In genomic region chr4:129639221-129639620, GRCm38 (mm10) we compare ENCODE assay signal across 8 mouse cellular contexts. TPM values are rescaled to one million over a fixed set of nuclear protein-coding genes. Genes with fewer than 3 reads are reported as not detected.
DNase-seq lines count a peak whose midpoint lies in the region; ATAC-seq and TF ChIP-seq lines count a peak whose summit lies in the region.

No protein-coding gene starts in this region.

- no peak for ATAC-seq in lung, postnatal 0 days
- no peak for ATAC-seq in limb, embryonic 11.5 days (ENCODE audit: insufficient number of reproducible peaks, low FRiP score, low TSS enrichment, low read depth)
- ATAC-seq in stomach, embryonic 15.5 days (ENCODE audit: insufficient read depth, low FRiP score, low read depth), result no peak

- no peaks in the 10 kb centered on the region for H3K9me3 ChIP-seq in lung, postnatal 0 days (ENCODE audit: low read length)
- H3K9me3 ChIP-seq in limb, embryonic 11.5 days (ENCODE audit: control insufficient read depth, low read length), result no peaks in the 10 kb centered on the region
- no peaks in the 10 kb centered on the region for H3K9me3 ChIP-seq in stomach, embryonic 15.5 days

- H3K27me3 ChIP-seq in lung, postnatal 0 days (replicated peaks; ENCODE audit: insufficient read depth, low read length), result no peaks in the 10 kb centered on the region
- H3K27me3 ChIP-seq in limb, embryonic 11.5 days (ENCODE audit: control insufficient read depth, insufficient read depth, low read length), result no peaks in the 10 kb centered on the region
- H3K27me3 ChIP-seq in stomach, embryonic 15.5 days (replicated peaks), result no peaks in the 10 kb centered on the region

- no peak overlapping the region for H3K4me3 ChIP-seq in lung, postnatal 0 days (ENCODE audit: low read depth, low read length)
- no peak overlapping the region; the same call in 1 of the 2 replicates for H3K4me3 ChIP-seq in limb, embryonic 11.5 days (ENCODE audit: low read depth, low read length)
- peak overlapping the region; percentile 70 for H3K4me3 ChIP-seq in stomach, embryonic 15.5 days (replicated peaks)

- TF ChIP-seq CTCF in lung, postnatal 0 days (IDR thresholded peaks at IDR 0.05), result no peak

- H3K9ac ChIP-seq in lung, postnatal 0 days (replicated peaks; ENCODE audit: low read depth), result 0 out of 2 replicates have a peak overlapping the region, but pooled peaks have one; percentile 48
- no peak overlapping the region for H3K9ac ChIP-seq in limb, embryonic 11.5 days (ENCODE audit: low read length)
- no peak overlapping the region for H3K9ac ChIP-seq in stomach, embryonic 15.5 days

- WGBS in lung, postnatal 0 days, result 71% methylated on average over 15 of the region's 15 CpGs
- 91% methylated on average over 15 of the region's 15 CpGs for WGBS in limb, embryonic 11.5 days
- 85% methylated on average over 15 of the region's 15 CpGs for WGBS in stomach, embryonic 15.5 days

- H3K27ac ChIP-seq in lung, postnatal 0 days (ENCODE audit: low read length), result 0 out of 2 replicates have a peak overlapping the region, but pooled peaks have one; percentile 94
- no peak overlapping the region for H3K27ac ChIP-seq in limb, embryonic 11.5 days (replicated peaks; ENCODE audit: low read depth, low read length)
- peak overlapping the region; percentile 97; the same call in 1 of the 2 replicates for H3K27ac ChIP-seq in stomach, embryonic 15.5 days

- DNase-seq in adrenal gland, postnatal 14 days, result peak; percentile 4
- DNase-seq in adrenal gland, postnatal 10 days, result no peak
- DNase-seq in lung, postnatal 0 days (ENCODE audit: low spot score), result no peak
- DNase-seq in lung, postnatal 4 days, result no peak
- no peak for DNase-seq in limb, embryonic 11.5 days (ENCODE audit: low spot score)
- no peak for DNase-seq in lung, postnatal 10 days
- no peak for DNase-seq in spleen, postnatal 14 days (ENCODE audit: low spot score in 2 of 2)

- H3K4me2 ChIP-seq in lung, postnatal 0 days (replicated peaks; ENCODE audit: low read depth, low read length), result peak overlapping the region; percentile 66
- H3K4me2 ChIP-seq in limb, embryonic 11.5 days (ENCODE audit: low read depth, severe bottlenecking), result peak overlapping the region; percentile 96; the same call in 1 of the 2 replicates
- H3K4me2 ChIP-seq in stomach, embryonic 15.5 days, result peak overlapping the region; percentile 78

- H3K36me3 ChIP-seq in lung, postnatal 0 days (ENCODE audit: insufficient read depth, low read length), result no peaks in the 10 kb centered on the region
- peaks cover 24% of the 10 kb centered on the region for H3K36me3 ChIP-seq in limb, embryonic 11.5 days (ENCODE audit: control insufficient read depth, insufficient read depth, low read length)
- peaks cover 33% of the 10 kb centered on the region for H3K36me3 ChIP-seq in stomach, embryonic 15.5 days

- peaks cover 16% of the 10 kb centered on the region for H3K4me1 ChIP-seq in lung, postnatal 0 days (ENCODE audit: insufficient read depth, low read depth, low read length)
- H3K4me1 ChIP-seq in limb, embryonic 11.5 days (ENCODE audit: control insufficient read depth, insufficient read depth, low read length), result peaks cover 11% of the 10 kb centered on the region
- H3K4me1 ChIP-seq in stomach, embryonic 15.5 days, result peaks cover 13% of the 10 kb centered on the region

- no peak for TF ChIP-seq EP300 in lung, postnatal 0 days (IDR thresholded peaks at IDR 0.05)

RNA-seq across cellular contexts. Expression of gene Txlna, which starts 1.6 kb away (rescaled TPM):
- 61.2 and 64.9 TPM in 2 replicates for total RNA-seq in adrenal gland, postnatal 14 days (2021)
- total RNA-seq in adrenal gland, postnatal 10 days (2021), result 10 to 100 TPM; 56.7 to 61.2 TPM
- 37.6 and 38.9 TPM in 2 replicates for polyA plus RNA-seq in lung, postnatal 0 days (2015; fragmentation: Nextera tagmentation; extraction: Ambion mirVana)
- 111 and 123 TPM in 2 replicates for polyA plus RNA-seq in limb, embryonic 11.5 days (2014; fragmentation: Nextera tagmentation; extraction: Ambion mirVana)
- polyA plus RNA-seq in stomach, embryonic 15.5 days (2015; fragmentation: Nextera tagmentation; extraction: Ambion mirVana), result 63.0 and 66.1 TPM in 2 replicates

RNA-seq across cellular contexts. Expression of gene Ccdc28b, which starts 15.5 kb away (rescaled TPM):
- 56.7 and 67.4 TPM in 2 replicates for total RNA-seq in adrenal gland, postnatal 14 days (2021)
- total RNA-seq in adrenal gland, postnatal 10 days (2021), result 10 to 100 TPM; 59.4 to 64.4 TPM
- 76.3 and 82.4 TPM in 2 replicates for polyA plus RNA-seq in lung, postnatal 0 days (2015; fragmentation: Nextera tagmentation; extraction: Ambion mirVana)
- 40.3 and 48.8 TPM in 2 replicates for polyA plus RNA-seq in limb, embryonic 11.5 days (2014; fragmentation: Nextera tagmentation; extraction: Ambion mirVana)
- 46.5 and 48.5 TPM in 2 replicates for polyA plus RNA-seq in stomach, embryonic 15.5 days (2015; fragmentation: Nextera tagmentation; extraction: Ambion mirVana)

RNA-seq across cellular contexts. Expression of gene Iqcc, which starts 20.3 kb away (rescaled TPM):
- total RNA-seq in adrenal gland, postnatal 14 days (2021), result 26.7 and 34.9 TPM in 2 replicates
- 10 to 100 TPM; 17.4 to 28.2 TPM for total RNA-seq in adrenal gland, postnatal 10 days (2021)
- 26.6 and 27.8 TPM in 2 replicates for polyA plus RNA-seq in lung, postnatal 0 days (2015; fragmentation: Nextera tagmentation; extraction: Ambion mirVana)
- polyA plus RNA-seq in limb, embryonic 11.5 days (2014; fragmentation: Nextera tagmentation; extraction: Ambion mirVana), result 26.4 and 35.0 TPM in 2 replicates
- polyA plus RNA-seq in stomach, embryonic 15.5 days (2015; fragmentation: Nextera tagmentation; extraction: Ambion mirVana), result 25.0 and 29.5 TPM in 2 replicates

RNA-seq across cellular contexts. Expression of gene Dcdc2b, which starts 25.2 kb away (rescaled TPM):
- total RNA-seq in adrenal gland, postnatal 14 days (2021), result 0.75 and 1.4 TPM in 2 replicates
- total RNA-seq in adrenal gland, postnatal 10 days (2021), result 1 to 10 TPM in 1 of 2 experiments, under 1 TPM in 1; 0.99 to 2.0 TPM
- polyA plus RNA-seq in lung, postnatal 0 days (2015; fragmentation: Nextera tagmentation; extraction: Ambion mirVana), result 16.1 and 20.1 TPM in 2 replicates
- polyA plus RNA-seq in limb, embryonic 11.5 days (2014; fragmentation: Nextera tagmentation; extraction: Ambion mirVana), result 1.8 and 2.8 TPM in 2 replicates
- 1.7 and 2.4 TPM in 2 replicates for polyA plus RNA-seq in stomach, embryonic 15.5 days (2015; fragmentation: Nextera tagmentation; extraction: Ambion mirVana)

RNA-seq across cellular contexts. Expression of gene Kpna6, which starts 33.3 kb away (rescaled TPM):
- total RNA-seq in adrenal gland, postnatal 14 days (2021), result 80.6 and 81.7 TPM in 2 replicates
- 10 to 100 TPM; 70.4 to 80.6 TPM for total RNA-seq in adrenal gland, postnatal 10 days (2021)
- 5.9 and 6.6 TPM in 2 replicates for polyA plus RNA-seq in lung, postnatal 0 days (2015; fragmentation: Nextera tagmentation; extraction: Ambion mirVana)
- 13.1 and 13.4 TPM in 2 replicates for polyA plus RNA-seq in limb, embryonic 11.5 days (2014; fragmentation: Nextera tagmentation; extraction: Ambion mirVana)
- polyA plus RNA-seq in stomach, embryonic 15.5 days (2015; fragmentation: Nextera tagmentation; extraction: Ambion mirVana), result 13.6 and 14.4 TPM in 2 replicates
